Mouse (Mus musculus) c-Kit-positive CD71-negative TER-119-negative erythroid progenitor cells, embryonic 14.5 days (primary cell): ENCODE results near the gene Lgr5.

ENCODE experiments used
- DNase-seq: peaks from one replicate; pipeline ENCODE4 v3.0.0-alpha.2; 2013; ENCODE audit warnings: low read depth

The Lgr5 gene

GRCm38 (mm10) chr10:115570577-115570976, 17.0 kb downstream of the Lgr5 start:
- DNase-seq: no peak

GRCm38 (mm10) chr10:115569712-115570491, 17.7 kb downstream of the Lgr5 start, which contains the start of gene A930009A15Rik:
Gene A930009A15Rik (plus strand): TSS chr10:115569986.
- no peak for DNase-seq

GRCm38 (mm10) chr10:115563961-115564360, 23.6 kb downstream of the Lgr5 start:
- no peak for DNase-seq

- DNase-seq: no peak
Measured at GRCm38 (mm10) chr10:115562911-115563686, 24.5 kb downstream of the Lgr5 start.

- DNase-seq: no peak
Measured at GRCm38 (mm10) chr10:115561136-115561880, 26.3 kb downstream of the Lgr5 start.

- no peak for DNase-seq
Measured at GRCm38 (mm10) chr10:115556738-115557242, 30.8 kb downstream of the Lgr5 start.

GRCm38 (mm10) chr10:115555191-115555765, 32.3 kb downstream of the Lgr5 start:
- no peak for DNase-seq

GRCm38 (mm10) chr10:115553352-115554113, 34.0 kb downstream of the Lgr5 start:
- no peak for DNase-seq

GRCm38 (mm10) chr10:115551069-115551468, 36.5 kb downstream of the Lgr5 start:
- DNase-seq: no peak

- no peak for DNase-seq
Measured at GRCm38 (mm10) chr10:115550253-115550652, 37.3 kb downstream of the Lgr5 start.

- no peak for DNase-seq
Measured at GRCm38 (mm10) chr10:115542917-115543316, 44.7 kb downstream of the Lgr5 start.

GRCm38 (mm10) chr10:115530746-115531145, 56.8 kb downstream of the Lgr5 start:
- no peak for DNase-seq

GRCm38 (mm10) chr10:115529768-115530167, 57.8 kb downstream of the Lgr5 start:
- no peak for DNase-seq

GRCm38 (mm10) chr10:115528892-115529291, 58.7 kb downstream of the Lgr5 start:
- DNase-seq: no peak

GRCm38 (mm10) chr10:115521081-115521451, 66.5 kb downstream of the Lgr5 start:
- DNase-seq: no peak

- no peak for DNase-seq
Measured at GRCm38 (mm10) chr10:115520200-115521080, 67.1 kb downstream of the Lgr5 start.

- DNase-seq: no peak
Measured at GRCm38 (mm10) chr10:115518845-115519244, 68.7 kb downstream of the Lgr5 start.

GRCm38 (mm10) chr10:115515503-115515902, 72.1 kb downstream of the Lgr5 start:
- no peak for DNase-seq

GRCm38 (mm10) chr10:115510959-115511358, 76.6 kb downstream of the Lgr5 start:
- DNase-seq: no peak

GRCm38 (mm10) chr10:115505631-115506239, 81.8 kb downstream of the Lgr5 start:
- no peak for DNase-seq
